ENCODE assay signal across 13 mouse cellular contexts in genomic region chr9:46704151-46704905, GRCm38 (mm10).
DNase-seq lines count a peak whose midpoint lies in the region; ATAC-seq and TF ChIP-seq lines count a peak whose summit lies in the region.
"Had no signal": no experiment of that assay in that cellular context is flagged by ENCODE, and none has a peak within 500 bp of the region (broad histone marks: within the 10 kb centered on the region; RNA-seq: fewer than 3 reads in every experiment).

No protein-coding gene starts in this region.

- H3K4me1 ChIP-seq in heart, adult 2 months (ENCODE audit: control insufficient read depth, insufficient read depth, low read length): no peaks in the 10 kb centered on the region
- H3K4me1 ChIP-seq in midbrain, embryonic 12.5 days: peaks cover 31% of the 10 kb centered on the region
- H3K4me1 ChIP-seq in midbrain, embryonic 11.5 days (ENCODE audit: control insufficient read depth, insufficient read depth, low read length): peaks cover 13% of the 10 kb centered on the region
- H3K4me1 ChIP-seq: intestine, embryonic 15.5 days had no signal

- H3K4me2 ChIP-seq in midbrain, embryonic 12.5 days (replicated peaks): no peak overlapping the region
- no peak overlapping the region for H3K4me2 ChIP-seq in midbrain, embryonic 11.5 days
- H3K4me2 ChIP-seq: intestine, embryonic 15.5 days; liver, embryonic 11.5 days had no signal

- peak; percentile 31 for DNase-seq in heart, adult 11 months
- no peak for DNase-seq in heart, adult 2 months
- no peak for DNase-seq in midbrain, embryonic 11.5 days (ENCODE audit: low spot score, missing footprints)
- peak; percentile 84 for DNase-seq in brain, adult 2 months (ENCODE audit: low read depth, low spot score)
- peak; percentile 6 to 22 for DNase-seq in layer of hippocampus, postnatal 36 days
- DNase-seq in natural killer cell, adult 2 months (ENCODE audit: low spot score in 2 of 2): no peak
- DNase-seq in heart, adult 8-10 months (ENCODE audit: low spot score): no peak
- DNase-seq: kidney, postnatal 14 days; lung, postnatal 10 days; thymus, postnatal 25 days had no signal

- TF ChIP-seq EP300 in heart, adult 2 months (IDR thresholded peaks at IDR 0.05; ENCODE audit: insufficient read depth, low read depth, low read length): no peak

- no peak overlapping the region for H3K4me3 ChIP-seq in heart, adult 2 months
- H3K4me3 ChIP-seq in midbrain, embryonic 12.5 days: no peak overlapping the region
- H3K4me3 ChIP-seq in midbrain, embryonic 11.5 days (ENCODE audit: low read depth, low read length): no peak overlapping the region
- H3K4me3 ChIP-seq: intestine, embryonic 15.5 days had no signal

- H3K36me3 ChIP-seq in heart, adult 2 months (ENCODE audit: control insufficient read depth, insufficient read depth, low read length): no peaks in the 10 kb centered on the region
- no peaks in the 10 kb centered on the region for H3K36me3 ChIP-seq in midbrain, embryonic 12.5 days
- H3K36me3 ChIP-seq in midbrain, embryonic 11.5 days (ENCODE audit: control insufficient read depth, insufficient read depth, low read length): no peaks in the 10 kb centered on the region
- H3K36me3 ChIP-seq: intestine, embryonic 15.5 days had no signal

- H3K9me3 ChIP-seq in midbrain, embryonic 12.5 days: no peaks in the 10 kb centered on the region
- no peaks in the 10 kb centered on the region for H3K9me3 ChIP-seq in midbrain, embryonic 11.5 days (ENCODE audit: control insufficient read depth, low read length)
- H3K9me3 ChIP-seq: intestine, embryonic 15.5 days had no signal

- WGBS in heart, adult 2 months: 61% methylated on average over 10 of the region's 10 CpGs
- WGBS in midbrain, embryonic 12.5 days: 71% methylated on average over 10 of the region's 10 CpGs
- 76% methylated on average over 10 of the region's 10 CpGs for WGBS in midbrain, embryonic 11.5 days

- no peak overlapping the region for H3K9ac ChIP-seq in heart, adult 2 months (ENCODE audit: low read depth, low read length)
- no peak overlapping the region for H3K9ac ChIP-seq in midbrain, embryonic 12.5 days (replicated peaks)
- no peak overlapping the region for H3K9ac ChIP-seq in midbrain, embryonic 11.5 days (ENCODE audit: low read length)
- H3K9ac ChIP-seq: intestine, embryonic 15.5 days had no signal

- no peak for TF ChIP-seq CTCF in heart, adult 2 months (IDR thresholded peaks at IDR 0.05)

- no peaks in the 10 kb centered on the region for H3K79me2 ChIP-seq in heart, adult 2 months (replicated peaks; ENCODE audit: control insufficient read depth, insufficient read depth, low read length)

- no peak for TF ChIP-seq POLR2A in heart, adult 2 months (IDR thresholded peaks at IDR 0.05; ENCODE audit: insufficient read depth, low read depth, low read length)

- H3K27ac ChIP-seq in heart, adult 2 months: no peak overlapping the region
- peak overlapping the region; percentile 67 for H3K27ac ChIP-seq in midbrain, embryonic 12.5 days (replicated peaks)
- no peak overlapping the region for H3K27ac ChIP-seq in midbrain, embryonic 11.5 days (ENCODE audit: low read depth, low read length)
- H3K27ac ChIP-seq: intestine, embryonic 15.5 days had no signal

- H3K27me3 ChIP-seq in heart, adult 2 months (ENCODE audit: control insufficient read depth, insufficient read depth, low read length): peaks cover 7% of the 10 kb centered on the region; the same call in 1 of the 2 replicates
- H3K27me3 ChIP-seq in midbrain, embryonic 12.5 days: peaks cover 6% of the 10 kb centered on the region; the same call in 1 of the 2 replicates
- H3K27me3 ChIP-seq in midbrain, embryonic 11.5 days (ENCODE audit: control insufficient read depth, insufficient read depth, low read length): no peaks in the 10 kb centered on the region
- H3K27me3 ChIP-seq: intestine, embryonic 15.5 days had no signal

- ATAC-seq in midbrain, embryonic 12.5 days (ENCODE audit: low FRiP score, low read depth): no peak
- ATAC-seq in midbrain, embryonic 11.5 days (ENCODE audit: low FRiP score): no peak
- ATAC-seq: intestine, embryonic 15.5 days had no signal

- intact Hi-C loops in heart, adult 2 months (cut with DNase I): no loop called here

Comparison
In these comparisons a context has a peak if more than half of its experiments do, and no peak if none do; other contexts are left out.
1. DNase-seq: peak in heart, adult 11 months (single experiment), brain, adult 2 months (single experiment) and layer of hippocampus, postnatal 36 days (2 of 2); none in heart, adult 2 months (0 of 2), midbrain, embryonic 11.5 days (single experiment), natural killer cell, adult 2 months (0 of 2) and heart, adult 8-10 months (single experiment).